Mouse (Mus musculus) neural tube, embryonic 14.5 days (tissue): ENCODE measurements around the gene Tmem265. TPM values are rescaled to one million over a fixed set of nuclear protein-coding genes. Genes with fewer than 3 reads are reported as not detected.

Experiments
- ATAC-seq: fragments of 200-750 bp; cut with Nextera tagmentation; 2 replicates; pipeline ENCODE4 v1.8.0; 2017; ENCODE audit warnings: low read depth, mild to moderate bottlenecking, moderate TSS enrichment, moderate library complexity
- H3K27ac ChIP-seq: fragments of 300-500 bp; sonication (generic); 2 replicates; pipeline ENCODE4 v1.5.1; 2014; ENCODE audit warnings: low read depth, mild to moderate bottlenecking, control low read depth, low read length, moderate library complexity, mixed read lengths
- H3K27me3 ChIP-seq: fragments of 300-500 bp; sonication (generic); 2 replicates; pipeline ENCODE4 v1.6.1; 2014; ENCODE audit warnings: low read length; ENCODE audit not compliant: control insufficient read depth, insufficient read depth
- H3K36me3 ChIP-seq: fragments of 300-500 bp; sonication (generic); 2 replicates; pipeline ENCODE4 v1.6.1; 2014; ENCODE audit warnings: low read length, mixed read lengths; ENCODE audit not compliant: control insufficient read depth, insufficient read depth
- H3K4me1 ChIP-seq: fragments of 300-500 bp; sonication (generic); 2 replicates; pipeline ENCODE4 v1.6.1; 2014; ENCODE audit warnings: low read length; ENCODE audit not compliant: control insufficient read depth, insufficient read depth
- H3K4me2 ChIP-seq: fragments of 300-500 bp; sonication (generic); 2 replicates; pipeline ENCODE4 v1.6.1; 2014; ENCODE audit warnings: mild to moderate bottlenecking, low read depth, low read length, control low read depth
- H3K4me3 ChIP-seq: fragments of 300-500 bp; sonication (generic); 2 replicates; pipeline ENCODE4 v1.5.1; 2014; ENCODE audit warnings: low read depth, low read length, control low read depth, mixed read lengths
- H3K9ac ChIP-seq: fragments of 300-500 bp; sonication (generic); replicated peaks from 2 replicates; pipeline ENCODE4 v1.6.1; 2014; ENCODE audit warnings: low read depth, mild to moderate bottlenecking, control low read depth, low read length, mixed read lengths
- H3K9me3 ChIP-seq: fragments of 300-500 bp; sonication (generic); 2 replicates; pipeline ENCODE4 v1.6.1; 2016; ENCODE audit warnings: low read length; ENCODE audit not compliant: control insufficient read depth
- WGBS: fragments of 180-500 bp; shearing (Covaris S2); extraction: QIAGEN DNeasy Blood & Tissue Kit; methylation state at CpG from one replicate; pipeline ENCODE4 v1.1.7; 2014; 5-methylcytosine and 5-hydroxymethylcytosine counted together
- polyA plus RNA-seq: library from polyadenylated mRNA; unstranded; fragments of >200 nt; fragmentation: Nextera tagmentation; extraction: Ambion mirVana; gene quantifications from 2 replicates; pipeline ENCODE4 v1.2.1, GENCODE M21; 2014

The Tmem265 gene
- 7.2 TPM in 2 replicates for polyA plus RNA-seq

- H3K27me3 ChIP-seq = no peaks in the 10 kb centered on the region
- WGBS = 91% methylated on average over 5 of the region's 5 CpGs
Measured at GRCm38 (mm10) chr7:127561340-127561858, at the start of gene Tmem265. Gene Tmem265 (plus strand): TSS chr7:127561390.

GRCm38 (mm10) chr7:127511808-127512230 is 49.4 kb upstream of the Tmem265 start, which contains the start of gene Srcap:
Gene Srcap (plus strand): TSS chr7:127511983.
- Histone ChIP-seq H3K9me3 (no peaks in the 10 kb centered on the region), H3K4me3 (peak within 1 kb of the TSS; percentile 81), H3K36me3 (peaks cover 6% of the 10 kb centered on the region), H3K4me1 (peaks cover 15% of the 10 kb centered on the region), H3K9ac (peak within 1 kb of the TSS; percentile 87), H3K4me2 (peak within 1 kb of the TSS; percentile 59), H3K27ac (peak within 1 kb of the TSS; percentile 99), H3K27me3 (no peaks in the 10 kb centered on the region)
- under 1% methylated on average over 37 of the region's 37 CpGs for WGBS
- peak; percentile 99 for ATAC-seq

More at GRCm38 (mm10) chr7:127561340-127561858, at the start of gene Tmem265:
- H3K4me3 ChIP-seq = no peak within 1 kb of the TSS
- H3K4me1 ChIP-seq = no peaks in the 10 kb centered on the region
- H3K9ac ChIP-seq = no peak within 1 kb of the TSS
- H3K4me2 ChIP-seq = no peak within 1 kb of the TSS
- no peaks in the 10 kb centered on the region for H3K9me3 ChIP-seq
- no peak for ATAC-seq
- H3K36me3 ChIP-seq = peaks cover 52% of the 10 kb centered on the region
- no peak within 1 kb of the TSS for H3K27ac ChIP-seq

GRCm38 (mm10) chr7:127512231-127513015 is 48.8 kb upstream of the Tmem265 start:
- Histone ChIP-seq H3K9me3 (no peaks in the 10 kb centered on the region), H3K27me3 (no peaks in the 10 kb centered on the region), H3K9ac (peak overlapping the region; percentile 87), H3K27ac (peak overlapping the region; percentile 99), H3K4me2 (peak overlapping the region; percentile 59), H3K4me3 (peak overlapping the region; percentile 81), H3K4me1 (peaks cover 15% of the 10 kb centered on the region), H3K36me3 (peaks cover 12% of the 10 kb centered on the region)
- ATAC-seq = peak; percentile 84
- WGBS = under 1% methylated on average over 62 of the region's 93 CpGs

- Histone ChIP-seq H3K4me1 (peaks cover 15% of the 10 kb centered on the region), H3K9me3 (no peaks in the 10 kb centered on the region), H3K27me3 (no peaks in the 10 kb centered on the region), H3K36me3 (peaks cover 18% of the 10 kb centered on the region), H3K4me3 (peak overlapping the region; percentile 81), H3K4me2 (peak overlapping the region; percentile 59), H3K27ac (peak overlapping the region; percentile 99), H3K9ac (peak overlapping the region; percentile 87)
- WGBS = 34% methylated on average over 8 of the region's 8 CpGs
- ATAC-seq = no peak
Measured at GRCm38 (mm10) chr7:127513016-127513390, 48.2 kb upstream of the Tmem265 start.

GRCm38 (mm10) chr7:127513781-127514180 is 47.4 kb upstream of the Tmem265 start:
- Histone ChIP-seq H3K9ac (no peak overlapping the region), H3K27ac (no peak overlapping the region), H3K4me3 (peak overlapping the region; percentile 81), H3K4me1 (peaks cover 15% of the 10 kb centered on the region), H3K4me2 (peak overlapping the region; percentile 59), H3K27me3 (no peaks in the 10 kb centered on the region), H3K36me3 (peaks cover 23% of the 10 kb centered on the region), H3K9me3 (no peaks in the 10 kb centered on the region)
- WGBS = 82% methylated on average over 3 of the region's 3 CpGs
- ATAC-seq = no peak

GRCm38 (mm10) chr7:127515846-127516245 is 45.3 kb upstream of the Tmem265 start:
- peaks cover 15% of the 10 kb centered on the region for H3K4me1 ChIP-seq
- no peak for ATAC-seq
- H3K9ac ChIP-seq = no peak overlapping the region
- 92% methylated on average over 7 of the region's 7 CpGs for WGBS
- H3K27me3 ChIP-seq = no peaks in the 10 kb centered on the region
- H3K36me3 ChIP-seq = peaks cover 38% of the 10 kb centered on the region
- H3K4me3 ChIP-seq = no peak overlapping the region
- H3K9me3 ChIP-seq = no peaks in the 10 kb centered on the region
- H3K27ac ChIP-seq = no peak overlapping the region
- no peak overlapping the region for H3K4me2 ChIP-seq

- WGBS = 98% methylated on average over 6 of the region's 7 CpGs
Measured at GRCm38 (mm10) chr7:127516344-127516743, 44.8 kb upstream of the Tmem265 start.

GRCm38 (mm10) chr7:127519284-127519683 is 41.9 kb upstream of the Tmem265 start, which contains the start of gene Gm42715:
Gene Gm42715 (plus strand): TSS chr7:127519584.
- Histone ChIP-seq H3K9me3 (no peaks in the 10 kb centered on the region), H3K27ac (no peak within 1 kb of the TSS), H3K36me3 (peaks cover 70% of the 10 kb centered on the region), H3K27me3 (no peaks in the 10 kb centered on the region), H3K9ac (no peak within 1 kb of the TSS), H3K4me2 (no peak within 1 kb of the TSS), H3K4me1 (no peaks in the 10 kb centered on the region), H3K4me3 (no peak within 1 kb of the TSS)
- no peak for ATAC-seq
- WGBS = 97% methylated on average over 3 of the region's 3 CpGs

More at GRCm38 (mm10) chr7:127516344-127516743, 44.8 kb upstream of the Tmem265 start:
- Histone ChIP-seq H3K4me3 (no peak overlapping the region), H3K9me3 (no peaks in the 10 kb centered on the region), H3K27me3 (no peaks in the 10 kb centered on the region), H3K36me3 (peaks cover 43% of the 10 kb centered on the region), H3K4me1 (peaks cover 11% of the 10 kb centered on the region), H3K4me2 (no peak overlapping the region), H3K27ac (no peak overlapping the region), H3K9ac (no peak overlapping the region)
- no peak for ATAC-seq

GRCm38 (mm10) chr7:127541671-127542070 is 19.5 kb upstream of the Tmem265 start:
- Histone ChIP-seq H3K4me1 (no peaks in the 10 kb centered on the region), H3K27me3 (no peaks in the 10 kb centered on the region), H3K9me3 (no peaks in the 10 kb centered on the region), H3K36me3 (peaks cover 77% of the 10 kb centered on the region), H3K9ac (no peak overlapping the region), H3K4me3 (no peak overlapping the region), H3K27ac (no peak overlapping the region), H3K4me2 (no peak overlapping the region)
- ATAC-seq = no peak
- WGBS = 97% methylated on average over 3 of the region's 3 CpGs
